Mouse (Mus musculus) gastrocnemius, adult 8-10 months (tissue): ENCODE data around the gene Akirin2. TPM values are rescaled to one million over a fixed set of nuclear protein-coding genes. Genes with fewer than 3 reads are reported as not detected.
"Not testable (repeated sequence)": the region's sequence is repeated elsewhere in the genome, so short reads cannot be mapped to it uniquely, and the experiment has no call there.

ENCODE experiments used
- DNase-seq, 2 experiments: peaks; one replicate each; pipeline ENCODE4 v3.0.0; 2022; ENCODE audit warnings: low spot score in 2 of 2
- total RNA-seq, 4 experiments: library from RNA; stranded (reverse); gene quantifications; 2 replicates each; pipeline ENCODE4 v1.2.4; 2022

Akirin2 gene
- 10 to 100 TPM; 40.6 to 50.8 (median 44.0) TPM for total RNA-seq

GRCm38 (mm10) chr4:34550748-34551097 is at the start of gene Akirin2:
Gene Akirin2 (plus strand): TSS chr4:34550937.
- DNase-seq = no peak

GRCm38 (mm10) chr4:34510305-34510704 is 40.4 kb upstream of the Akirin2 start:
- no peak for DNase-seq

GRCm38 (mm10) chr4:34522846-34523245 is 27.9 kb upstream of the Akirin2 start:
- DNase-seq = peak; percentile 22 to 60

- no peak for DNase-seq
Observed at GRCm38 (mm10) chr4:34523586-34523985, 27.2 kb upstream of the Akirin2 start.

- no peak for DNase-seq
Observed at GRCm38 (mm10) chr4:34526771-34527170, 24.0 kb upstream of the Akirin2 start.

GRCm38 (mm10) chr4:34528430-34529100 is 22.2 kb upstream of the Akirin2 start:
- DNase-seq = no peak

GRCm38 (mm10) chr4:34529379-34529778 is 21.4 kb upstream of the Akirin2 start:
- DNase-seq = no peak

GRCm38 (mm10) chr4:34529941-34530340 is 20.8 kb upstream of the Akirin2 start:
- DNase-seq = no peak

GRCm38 (mm10) chr4:34549981-34550747 is 573 bp upstream of the Akirin2 start:
- peak; percentile 92 to 95 for DNase-seq

- DNase-seq = peak; percentile 21 to 41
Observed at GRCm38 (mm10) chr4:34551098-34551809, 517 bp downstream of the Akirin2 start.

GRCm38 (mm10) chr4:34551966-34552365 is 1.2 kb downstream of the Akirin2 start:
- DNase-seq = no peak

- DNase-seq = no peak
Observed at GRCm38 (mm10) chr4:34554596-34554995, 3.9 kb downstream of the Akirin2 start.

- no peak for DNase-seq
Observed at GRCm38 (mm10) chr4:34555604-34556003, 4.9 kb downstream of the Akirin2 start.

- no peak for DNase-seq
Observed at GRCm38 (mm10) chr4:34556183-34556582, 5.4 kb downstream of the Akirin2 start.

GRCm38 (mm10) chr4:34560971-34561370 is 10.2 kb downstream of the Akirin2 start:
- DNase-seq = no peak

GRCm38 (mm10) chr4:34566226-34566625 is 15.5 kb downstream of the Akirin2 start:
- DNase-seq = no peak

GRCm38 (mm10) chr4:34572876-34573275 is 22.1 kb downstream of the Akirin2 start:
- no peak for DNase-seq

GRCm38 (mm10) chr4:34577028-34577427 is 26.3 kb downstream of the Akirin2 start:
- DNase-seq = no peak

- DNase-seq = no peak
Observed at GRCm38 (mm10) chr4:34579215-34579614, 28.5 kb downstream of the Akirin2 start.

GRCm38 (mm10) chr4:34581489-34581888 is 30.8 kb downstream of the Akirin2 start:
- DNase-seq = not testable (repeated sequence)

GRCm38 (mm10) chr4:34581990-34582389 is 31.3 kb downstream of the Akirin2 start:
- no peak for DNase-seq

- DNase-seq = no peak
Observed at GRCm38 (mm10) chr4:34582476-34582875, 31.7 kb downstream of the Akirin2 start.
